Mouse (Mus musculus): Measurements from ENCODE around the gene Bmpr2. TPM values are rescaled to one million over a fixed set of nuclear protein-coding genes. Genes with fewer than 3 reads are reported as not detected.

The Bmpr2 gene
- polyA plus RNA-seq, 1 experiment from 2014 or later: 14.7 TPM

DNA sequence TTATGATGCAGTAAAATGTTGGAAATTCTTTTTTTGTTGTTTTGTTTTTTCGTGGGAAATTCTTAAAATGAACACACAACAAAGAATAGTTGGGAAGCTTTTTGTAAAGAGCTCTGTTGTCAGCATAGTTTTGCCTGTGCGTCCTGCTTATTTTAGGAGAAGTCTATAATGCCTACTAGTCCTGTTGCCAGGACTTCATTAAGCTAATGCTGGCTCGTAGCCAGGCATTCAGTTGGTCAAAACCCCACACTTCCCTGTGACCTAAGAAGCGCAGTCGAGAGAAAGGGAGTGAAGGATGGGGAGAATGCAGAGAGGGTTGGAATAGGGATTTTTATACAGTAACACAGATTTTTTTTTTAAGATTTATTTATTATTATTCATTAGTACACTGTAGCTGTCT is 26.5 kb downstream of the Bmpr2 start:
- no peak overlapping the region for H3K9ac ChIP-seq
- H3K4me2 ChIP-seq: no peak overlapping the region
- no peaks in the 10 kb centered on the region for H3K27me3 ChIP-seq (ENCODE audit: insufficient read depth, low read length)
- H3K36me3 ChIP-seq (ENCODE audit: insufficient read depth): no peaks in the 10 kb centered on the region
- no peak overlapping the region for H3K27ac ChIP-seq (ENCODE audit: low read depth)
- TF ChIP-seq CTCF (IDR thresholded peaks at IDR 0.05; ENCODE audit: low read depth): no peak
- DNase-seq (peak; percentile 58), ATAC-seq (ENCODE audit: insufficient read depth) (no peak)
- no peak overlapping the region for H3K4me3 ChIP-seq (ENCODE audit: low read depth, low read length)
- no peaks in the 10 kb centered on the region for H3K4me1 ChIP-seq (ENCODE audit: insufficient read depth)
- no peaks in the 10 kb centered on the region for H3K9me3 ChIP-seq (ENCODE audit: low read depth, low read length)
- 57% methylated on average over 5 of the region's 5 CpGs for WGBS

GRCm38 (mm10) chr1:59795336-59795735 is 32.1 kb downstream of the Bmpr2 start:
- no peak for ATAC-seq (ENCODE audit: insufficient read depth)
- 37% methylated on average over 1 of the region's 1 CpGs for WGBS
- Histone ChIP-seq H3K4me1 (ENCODE audit: insufficient read depth) (no peaks in the 10 kb centered on the region), H3K9me3 (ENCODE audit: low read depth, low read length) (no peaks in the 10 kb centered on the region), H3K4me3 (ENCODE audit: low read depth, low read length) (no peak overlapping the region), H3K27ac (ENCODE audit: low read depth) (no peak overlapping the region), H3K9ac (no peak overlapping the region), H3K4me2 (no peak overlapping the region), H3K27me3 (ENCODE audit: insufficient read depth, low read length) (no peaks in the 10 kb centered on the region), H3K36me3 (ENCODE audit: insufficient read depth) (no peaks in the 10 kb centered on the region)
- DNase-seq: peak; percentile 56
- TF ChIP-seq CTCF (IDR thresholded peaks at IDR 0.05; ENCODE audit: low read depth): no peak

DNA sequence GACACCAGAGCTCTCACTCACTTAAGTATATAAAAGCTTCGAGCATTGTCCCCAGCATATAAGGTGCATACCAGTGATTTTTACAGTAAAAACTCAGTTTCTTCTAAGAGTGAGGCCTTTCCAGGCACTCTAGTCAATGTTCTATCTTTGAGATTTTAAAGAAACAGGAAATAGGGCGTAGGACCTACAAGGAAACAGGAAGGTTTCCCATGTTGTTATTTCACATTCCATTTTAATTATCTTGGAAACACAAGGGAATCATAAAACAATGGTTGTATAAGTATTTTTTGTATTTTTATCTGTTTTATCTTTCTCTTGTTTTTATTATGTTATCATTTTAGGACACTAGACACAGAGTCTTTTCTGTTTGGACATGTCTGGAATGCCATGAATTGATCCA is 34.7 kb downstream of the Bmpr2 start:
- H3K9me3 ChIP-seq (ENCODE audit: low read depth, low read length): no peaks in the 10 kb centered on the region
- no peak overlapping the region for H3K4me2 ChIP-seq
- H3K36me3 ChIP-seq (ENCODE audit: insufficient read depth): no peaks in the 10 kb centered on the region
- TF ChIP-seq CTCF (IDR thresholded peaks at IDR 0.05; ENCODE audit: low read depth): no peak
- H3K27me3 ChIP-seq (ENCODE audit: insufficient read depth, low read length): no peaks in the 10 kb centered on the region
- peak overlapping the region; percentile 16; the same call in 1 of the 2 replicates for H3K27ac ChIP-seq (ENCODE audit: low read depth)
- H3K4me3 ChIP-seq (ENCODE audit: low read depth, low read length): no peak overlapping the region
- no peak for ATAC-seq (ENCODE audit: insufficient read depth)
- DNase-seq: no peak
- no peaks in the 10 kb centered on the region for H3K4me1 ChIP-seq (ENCODE audit: insufficient read depth)
- 63% methylated on average over 2 of the region's 2 CpGs for WGBS
- H3K9ac ChIP-seq: no peak overlapping the region

GRCm38 (mm10) chr1:59804363-59804762 is 41.2 kb downstream of the Bmpr2 start:
- H3K4me3 ChIP-seq (ENCODE audit: low read depth, low read length): no peak overlapping the region
- H3K27ac ChIP-seq (ENCODE audit: low read depth): no peak overlapping the region
- WGBS: 20% methylated on average over 2 of the region's 2 CpGs
- H3K27me3 ChIP-seq (ENCODE audit: insufficient read depth, low read length): no peaks in the 10 kb centered on the region
- TF ChIP-seq CTCF (IDR thresholded peaks at IDR 0.05; ENCODE audit: low read depth): no peak
- no peak overlapping the region for H3K4me2 ChIP-seq
- ATAC-seq (ENCODE audit: insufficient read depth) (peak; percentile 28; the same call in 1 of the 2 replicates), DNase-seq (peak; percentile 39)
- H3K9me3 ChIP-seq (ENCODE audit: low read depth, low read length): no peaks in the 10 kb centered on the region
- H3K9ac ChIP-seq: no peak overlapping the region
- H3K4me1 ChIP-seq (ENCODE audit: insufficient read depth): no peaks in the 10 kb centered on the region
- H3K36me3 ChIP-seq (ENCODE audit: insufficient read depth): no peaks in the 10 kb centered on the region

GRCm38 (mm10) chr1:59809921-59810320 is 46.7 kb downstream of the Bmpr2 start:
- WGBS: 74% methylated on average over 2 of the region's 2 CpGs
- H3K9ac ChIP-seq: no peak overlapping the region
- H3K36me3 ChIP-seq (ENCODE audit: insufficient read depth): peaks cover 5% of the 10 kb centered on the region; the same call in 1 of the 2 replicates
- no peak for TF ChIP-seq CTCF (IDR thresholded peaks at IDR 0.05; ENCODE audit: low read depth)
- ATAC-seq (ENCODE audit: insufficient read depth): no peak
- H3K4me2 ChIP-seq: no peak overlapping the region
- H3K27me3 ChIP-seq (ENCODE audit: insufficient read depth, low read length): no peaks in the 10 kb centered on the region
- H3K4me3 ChIP-seq (ENCODE audit: low read depth, low read length): no peak overlapping the region
- no peaks in the 10 kb centered on the region for H3K4me1 ChIP-seq (ENCODE audit: insufficient read depth)
- H3K9me3 ChIP-seq (ENCODE audit: low read depth, low read length): no peaks in the 10 kb centered on the region
- no peak for DNase-seq
- H3K27ac ChIP-seq (ENCODE audit: low read depth): no peak overlapping the region

- Histone ChIP-seq H3K4me1 (ENCODE audit: insufficient read depth) (no peaks in the 10 kb centered on the region), H3K27ac (ENCODE audit: low read depth) (no peak overlapping the region), H3K9ac (no peak overlapping the region), H3K27me3 (ENCODE audit: insufficient read depth, low read length) (no peaks in the 10 kb centered on the region), H3K36me3 (ENCODE audit: insufficient read depth) (peaks cover 32% of the 10 kb centered on the region), H3K9me3 (ENCODE audit: low read depth, low read length) (no peaks in the 10 kb centered on the region), H3K4me3 (ENCODE audit: low read depth, low read length) (no peak overlapping the region), H3K4me2 (no peak overlapping the region)
- peak; percentile 12; the same call in 1 of the 2 replicates for TF ChIP-seq CTCF (IDR thresholded peaks at IDR 0.05; ENCODE audit: low read depth)
- 65% methylated on average over 4 of the region's 4 CpGs for WGBS
- DNase-seq: no peak
- no peak for ATAC-seq (ENCODE audit: insufficient read depth)
Measured at GRCm38 (mm10) chr1:59812782-59813181, 49.6 kb downstream of the Bmpr2 start.

DNA sequence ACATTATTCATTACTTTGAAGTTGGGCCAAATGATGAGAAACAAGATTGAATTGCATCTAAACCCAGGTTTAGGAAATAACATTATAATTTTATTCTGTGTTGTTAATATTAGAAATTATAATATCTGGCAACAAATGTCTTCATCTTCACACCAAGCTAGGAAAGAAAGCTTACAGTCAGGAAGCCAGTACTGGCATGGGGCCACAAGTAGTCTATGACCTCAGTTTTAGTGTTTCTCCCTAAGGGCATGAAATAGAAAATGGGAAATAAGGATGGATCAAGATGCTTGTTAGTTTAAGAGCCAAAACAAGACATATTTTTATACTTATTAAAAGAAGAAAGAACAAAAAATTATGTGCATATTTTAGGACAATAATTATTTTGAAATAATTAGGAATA is 62.2 kb downstream of the Bmpr2 start:
- no peak overlapping the region for H3K4me3 ChIP-seq (ENCODE audit: low read depth, low read length)
- TF ChIP-seq CTCF (IDR thresholded peaks at IDR 0.05; ENCODE audit: low read depth): no peak
- no peak overlapping the region for H3K9ac ChIP-seq

DNA sequence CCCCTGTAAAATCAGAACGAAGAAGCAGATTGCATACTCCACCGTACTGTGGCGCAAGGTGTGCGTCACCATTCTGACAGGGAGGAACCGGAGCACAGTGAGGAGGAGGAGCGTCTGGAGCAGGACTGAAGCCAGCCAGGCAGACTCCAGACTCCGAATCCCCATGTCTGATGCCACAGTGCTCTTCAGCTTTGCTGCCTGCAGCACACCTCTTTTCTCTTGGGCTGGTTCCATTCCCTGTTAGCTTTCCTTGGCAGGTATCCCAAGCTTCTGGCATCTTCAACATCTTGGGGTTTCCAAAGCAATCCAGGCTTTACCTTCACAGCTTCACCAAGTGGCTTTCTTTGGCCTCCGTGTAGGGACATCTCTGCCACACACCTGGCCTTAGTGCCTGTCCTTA is 63.4 kb downstream of the Bmpr2 start:
- 85% methylated on average over 8 of the region's 8 CpGs for WGBS
- no peak overlapping the region for H3K4me3 ChIP-seq (ENCODE audit: low read depth, low read length)
- ATAC-seq (ENCODE audit: insufficient read depth): no peak
- no peak for TF ChIP-seq CTCF (IDR thresholded peaks at IDR 0.05; ENCODE audit: low read depth)
- no peaks in the 10 kb centered on the region for H3K27me3 ChIP-seq (ENCODE audit: insufficient read depth, low read length)
- no peaks in the 10 kb centered on the region for H3K4me1 ChIP-seq (ENCODE audit: insufficient read depth)
- H3K36me3 ChIP-seq (ENCODE audit: insufficient read depth): peaks cover 10% of the 10 kb centered on the region; the same call in 1 of the 2 replicates
- no peak overlapping the region for H3K9ac ChIP-seq
- no peak overlapping the region for H3K27ac ChIP-seq (ENCODE audit: low read depth)
- H3K9me3 ChIP-seq (ENCODE audit: low read depth, low read length): no peaks in the 10 kb centered on the region
- no peak overlapping the region for H3K4me2 ChIP-seq
- DNase-seq: no peak

More for the DNA sequence above, 62.2 kb downstream of the Bmpr2 start:
- Histone ChIP-seq H3K4me1 (ENCODE audit: insufficient read depth) (no peaks in the 10 kb centered on the region), H3K36me3 (ENCODE audit: insufficient read depth) (peaks cover 10% of the 10 kb centered on the region; the same call in 1 of the 2 replicates), H3K4me2 (no peak overlapping the region), H3K9me3 (ENCODE audit: low read depth, low read length) (no peaks in the 10 kb centered on the region), H3K27ac (ENCODE audit: low read depth) (no peak overlapping the region), H3K27me3 (ENCODE audit: insufficient read depth, low read length) (no peaks in the 10 kb centered on the region)
- DNase-seq (peak; percentile 34), ATAC-seq (ENCODE audit: insufficient read depth) (no peak)

All from lung, embryonic 14.5 days (tissue).